Mouse (Mus musculus) neural tube, embryonic 11.5 days (tissue): ENCODE data around the gene Mlph. TPM values are rescaled to one million over a fixed set of nuclear protein-coding genes. Genes with fewer than 3 reads are reported as not detected.

Experiments
- ATAC-seq: fragments of 200-750 bp; cut with Nextera tagmentation; 2 replicates; pipeline ENCODE4 v1.8.0; 2017; ENCODE audit warnings: moderate number of reproducible peaks, mild to moderate bottlenecking, moderate TSS enrichment, moderate library complexity; ENCODE audit not compliant: insufficient read depth, low FRiP score, low TSS enrichment
- DNase-seq: peaks from one replicate; pipeline ENCODE4 v3.0.0-alpha.2; 2015; ENCODE audit warnings: low spot score
- H3K27ac ChIP-seq: fragments of 300-500 bp; sonication (generic); 2 replicates; pipeline ENCODE4 v1.5.1; 2014; ENCODE audit warnings: low read depth, mild to moderate bottlenecking, low read length
- H3K27me3 ChIP-seq: fragments of 300-500 bp; sonication (generic); 2 replicates; pipeline ENCODE4 v1.6.1; 2014; ENCODE audit warnings: mild to moderate bottlenecking, low read length, mixed read lengths; ENCODE audit not compliant: control insufficient read depth, insufficient read depth
- H3K36me3 ChIP-seq: fragments of 300-500 bp; sonication (generic); 2 replicates; pipeline ENCODE4 v1.6.1; 2014; ENCODE audit warnings: mild to moderate bottlenecking, low read length, moderate library complexity, mixed read lengths; ENCODE audit not compliant: control insufficient read depth, insufficient read depth
- H3K4me1 ChIP-seq: fragments of 300-500 bp; sonication (generic); 2 replicates; pipeline ENCODE4 v1.6.1; 2014; ENCODE audit warnings: low read length, mixed read lengths; ENCODE audit not compliant: control insufficient read depth, insufficient read depth
- H3K4me2 ChIP-seq: fragments of 300-500 bp; sonication (generic); 2 replicates; pipeline ENCODE4 v1.6.1; 2014; ENCODE audit warnings: low read depth, mild to moderate bottlenecking, moderate library complexity
- H3K4me3 ChIP-seq: fragments of 300-500 bp; sonication (generic); 2 replicates; pipeline ENCODE4 v1.5.1; 2014; ENCODE audit warnings: low read depth, low read length
- H3K9ac ChIP-seq: fragments of 300-500 bp; sonication (generic); 2 replicates; pipeline ENCODE4 v1.6.1; 2014; ENCODE audit warnings: mild to moderate bottlenecking, low read length
- H3K9me3 ChIP-seq: fragments of 300-500 bp; sonication (generic); 2 replicates; pipeline ENCODE4 v1.6.1; 2016; ENCODE audit warnings: low read length; ENCODE audit not compliant: control insufficient read depth
- WGBS: fragments of 180-500 bp; shearing (Covaris S2); extraction: QIAGEN DNeasy Blood & Tissue Kit; methylation state at CpG from one replicate; pipeline ENCODE4 v1.1.7; 2014; 5-methylcytosine and 5-hydroxymethylcytosine counted together
- polyA plus RNA-seq: library from polyadenylated mRNA; unstranded; fragments of >200 nt; fragmentation: Nextera tagmentation; extraction: Ambion mirVana; gene quantifications from 2 replicates; pipeline ENCODE4 v1.2.1, GENCODE M21; 2014

Gene Mlph
- polyA plus RNA-seq, 1 experiment from 2014 or later = 0.24 TPM

DNA sequence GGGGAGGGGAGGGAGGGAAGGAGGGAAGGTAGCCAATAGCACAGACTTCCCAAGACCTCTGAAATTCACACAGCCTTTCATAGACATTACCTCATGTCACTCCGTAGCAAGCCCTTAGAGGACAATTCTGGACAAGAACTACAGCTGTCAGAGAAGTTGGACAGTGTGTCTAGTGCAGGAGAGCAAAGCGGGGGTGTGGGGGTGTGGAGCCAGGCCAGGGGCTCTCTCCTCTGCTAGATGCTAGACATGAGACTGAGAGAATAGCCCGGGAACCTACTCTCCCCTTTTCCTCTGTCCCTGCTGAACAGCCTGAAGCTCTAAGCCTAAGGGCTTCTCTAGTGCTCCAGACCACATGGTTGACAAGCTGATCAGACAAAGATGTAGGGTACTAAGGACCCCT lies 19.9 kb upstream of the Mlph start:
- no peak overlapping the region for H3K4me3 ChIP-seq
- H3K27ac ChIP-seq = no peak overlapping the region
- H3K4me1 ChIP-seq = no peaks in the 10 kb centered on the region
- H3K4me2 ChIP-seq = no peak overlapping the region
- WGBS = 91% methylated on average over 3 of the region's 3 CpGs
- H3K9me3 ChIP-seq = no peaks in the 10 kb centered on the region
- ATAC-seq (no peak), DNase-seq (no peak)
- H3K27me3 ChIP-seq = no peaks in the 10 kb centered on the region
- H3K9ac ChIP-seq = no peak overlapping the region
- no peaks in the 10 kb centered on the region for H3K36me3 ChIP-seq

DNA sequence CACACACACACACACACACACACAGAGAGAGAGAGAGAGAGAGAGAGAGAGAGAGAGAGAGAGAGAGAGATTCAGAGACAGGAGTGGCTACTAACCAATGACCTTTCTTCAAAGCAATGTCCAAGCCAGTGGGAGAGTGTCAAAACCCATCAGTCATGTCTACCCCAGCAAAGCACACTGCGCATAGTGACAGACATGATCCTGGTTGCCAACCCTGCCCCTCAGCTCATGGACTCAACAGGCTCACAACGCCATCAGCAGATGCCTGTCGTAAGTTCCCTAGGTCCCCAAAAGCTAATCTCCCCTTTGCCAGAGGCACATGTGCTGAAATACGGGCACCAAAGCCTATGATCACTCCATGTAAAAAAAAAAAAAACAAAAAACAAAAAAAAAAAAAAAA lies 18.6 kb upstream of the Mlph start:
- no peak overlapping the region for H3K4me2 ChIP-seq
- no peaks in the 10 kb centered on the region for H3K9me3 ChIP-seq
- H3K4me1 ChIP-seq = no peaks in the 10 kb centered on the region
- H3K27me3 ChIP-seq = no peaks in the 10 kb centered on the region
- no peak for ATAC-seq
- 84% methylated on average over 4 of the region's 4 CpGs for WGBS
- no peak overlapping the region for H3K27ac ChIP-seq
- H3K9ac ChIP-seq = no peak overlapping the region
- no peak for DNase-seq
- H3K36me3 ChIP-seq = no peaks in the 10 kb centered on the region
- H3K4me3 ChIP-seq = no peak overlapping the region

DNA sequence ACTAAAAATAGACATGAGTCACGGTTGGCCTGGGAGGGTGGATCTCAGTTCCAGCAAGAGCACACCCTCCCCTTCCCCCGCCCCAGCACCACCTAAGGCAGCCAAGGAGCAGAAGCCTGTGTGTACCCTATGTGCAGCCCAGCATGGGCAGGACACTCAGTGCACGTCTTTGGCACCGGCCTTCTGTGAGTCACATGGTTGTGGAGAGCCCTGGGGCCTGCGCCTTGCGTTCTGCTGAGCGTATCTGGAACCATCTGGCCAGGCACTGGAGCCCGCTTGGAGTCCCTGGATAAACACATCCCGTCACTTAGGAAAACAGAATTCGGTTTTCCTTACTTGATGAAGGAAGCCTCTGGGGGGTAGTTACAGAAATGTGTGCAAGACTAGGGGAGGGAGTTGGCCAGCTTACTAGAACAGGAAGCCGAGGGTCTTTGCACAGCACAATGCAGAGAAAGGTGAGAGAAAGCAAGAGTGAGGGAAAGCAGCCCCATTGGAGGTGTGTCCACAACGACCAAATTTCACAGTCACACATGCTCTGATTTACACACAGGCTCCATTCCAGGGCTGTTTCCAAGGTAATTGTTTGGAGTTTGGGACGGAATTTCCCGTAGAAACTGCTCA lies 18.0 kb upstream of the Mlph start:
- Histone ChIP-seq H3K4me1 (no peaks in the 10 kb centered on the region), H3K4me2 (no peak overlapping the region), H3K9ac (no peak overlapping the region), H3K36me3 (no peaks in the 10 kb centered on the region), H3K4me3 (no peak overlapping the region), H3K27ac (no peak overlapping the region), H3K9me3 (no peaks in the 10 kb centered on the region), H3K27me3 (no peaks in the 10 kb centered on the region)
- WGBS = 47% methylated on average over 14 of the region's 14 CpGs
- ATAC-seq (no peak), DNase-seq (no peak)

DNA sequence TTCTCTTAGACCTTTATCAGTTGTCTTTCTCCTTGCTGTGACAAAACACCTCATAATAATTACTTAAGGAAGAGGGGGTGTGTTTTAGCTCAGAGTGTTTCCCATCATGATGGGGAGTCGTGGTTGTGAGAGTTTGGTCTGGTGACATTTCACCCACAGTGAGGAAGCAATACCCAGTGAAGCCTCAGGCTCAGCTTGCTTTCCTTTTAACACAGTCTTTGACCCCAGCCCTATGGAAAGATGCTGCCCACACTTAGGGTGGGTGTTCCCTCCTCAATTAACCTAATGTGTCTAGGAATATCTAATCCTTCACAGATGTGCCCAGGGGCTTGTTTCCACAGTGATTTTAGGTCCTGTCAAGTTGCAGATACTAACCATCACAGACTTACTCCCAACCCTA lies 16.9 kb upstream of the Mlph start:
- WGBS = 70% methylated on average over 1 of the region's 1 CpGs
- Histone ChIP-seq H3K9ac (no peak overlapping the region), H3K4me2 (no peak overlapping the region)

DNA sequence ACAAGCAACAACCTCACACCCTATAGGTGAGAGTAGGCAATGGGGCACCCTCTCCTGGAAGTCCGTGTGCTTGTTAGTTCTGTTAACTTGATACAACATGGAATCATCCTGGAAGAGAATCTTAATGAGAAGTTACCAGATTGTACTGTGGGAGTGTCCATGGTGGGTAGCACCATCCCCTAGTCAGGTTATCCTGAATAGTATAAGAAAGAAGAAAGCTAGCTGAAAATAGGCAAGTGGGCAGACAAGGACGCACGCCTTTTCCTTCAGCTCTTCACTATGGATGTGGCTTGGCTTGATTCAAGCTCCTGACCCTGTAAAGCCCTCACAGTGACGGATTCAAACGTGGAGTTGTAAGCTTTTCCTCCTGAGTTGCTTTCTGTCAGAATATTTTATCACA lies 15.1 kb upstream of the Mlph start:
- Histone ChIP-seq H3K9ac (no peak overlapping the region), H3K36me3 (no peaks in the 10 kb centered on the region), H3K4me1 (no peaks in the 10 kb centered on the region), H3K4me2 (no peak overlapping the region), H3K9me3 (no peaks in the 10 kb centered on the region), H3K27ac (no peak overlapping the region), H3K27me3 (no peaks in the 10 kb centered on the region), H3K4me3 (no peak overlapping the region)
- WGBS = 91% methylated on average over 5 of the region's 5 CpGs
- DNase-seq (no peak), ATAC-seq (no peak)

More for the DNA sequence above, 16.9 kb upstream of the Mlph start:
- no peak for DNase-seq
- Histone ChIP-seq H3K9me3 (no peaks in the 10 kb centered on the region), H3K27me3 (no peaks in the 10 kb centered on the region), H3K36me3 (no peaks in the 10 kb centered on the region), H3K4me1 (no peaks in the 10 kb centered on the region), H3K27ac (no peak overlapping the region), H3K4me3 (no peak overlapping the region)
- ATAC-seq = no peak

DNA sequence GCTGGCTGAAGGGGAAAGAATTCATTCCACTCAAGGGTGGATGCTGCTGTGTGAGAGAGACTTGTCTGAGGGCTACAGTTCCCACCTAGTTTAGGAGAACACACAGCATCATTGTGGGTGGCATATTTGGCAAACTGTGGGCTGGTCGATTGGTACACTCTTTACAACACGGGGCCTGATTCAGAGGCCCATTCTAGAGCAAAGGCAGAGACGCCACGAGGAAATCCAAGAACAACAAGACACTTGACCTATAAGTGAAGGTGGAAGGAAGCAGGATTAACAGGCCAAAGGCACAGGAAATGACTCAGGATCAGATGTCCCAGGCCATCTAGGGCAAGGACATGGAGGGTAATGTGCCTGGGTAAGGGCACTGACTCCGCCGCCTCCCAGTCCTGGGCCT lies 14.5 kb upstream of the Mlph start:
- H3K4me1 ChIP-seq = no peaks in the 10 kb centered on the region
- H3K27me3 ChIP-seq = no peaks in the 10 kb centered on the region
- no peak overlapping the region for H3K9ac ChIP-seq
- ATAC-seq = no peak
- WGBS = 88% methylated on average over 6 of the region's 6 CpGs
- DNase-seq = no peak
- no peak overlapping the region for H3K4me2 ChIP-seq
- H3K36me3 ChIP-seq = no peaks in the 10 kb centered on the region
- H3K27ac ChIP-seq = no peak overlapping the region
- H3K4me3 ChIP-seq = no peak overlapping the region
- no peaks in the 10 kb centered on the region for H3K9me3 ChIP-seq

DNA sequence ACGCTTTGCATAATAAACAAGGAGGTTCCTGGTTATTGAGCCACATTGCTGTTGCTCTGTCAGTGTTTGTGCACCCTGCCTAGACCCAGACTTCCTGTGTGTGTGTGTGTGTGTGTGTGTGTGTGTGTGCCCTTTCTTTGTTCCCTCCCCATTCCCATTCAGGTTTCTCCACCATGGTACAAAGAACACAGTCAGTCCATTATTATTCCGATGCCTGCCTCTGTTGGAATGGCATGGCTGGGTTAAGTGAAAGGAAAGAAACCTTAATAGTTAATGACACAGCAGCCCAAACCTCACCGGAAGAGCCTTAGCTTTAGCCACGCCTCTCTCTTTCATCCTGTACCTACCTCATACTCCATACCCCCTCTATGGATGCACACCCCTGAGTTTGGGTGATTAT lies 13.6 kb upstream of the Mlph start:
- Histone ChIP-seq H3K9ac (no peak overlapping the region), H3K27me3 (no peaks in the 10 kb centered on the region), H3K4me3 (no peak overlapping the region), H3K36me3 (no peaks in the 10 kb centered on the region), H3K27ac (no peak overlapping the region), H3K4me1 (no peaks in the 10 kb centered on the region), H3K9me3 (no peaks in the 10 kb centered on the region), H3K4me2 (no peak overlapping the region)
- 68% methylated on average over 4 of the region's 4 CpGs for WGBS
- ATAC-seq (no peak), DNase-seq (no peak)

DNA sequence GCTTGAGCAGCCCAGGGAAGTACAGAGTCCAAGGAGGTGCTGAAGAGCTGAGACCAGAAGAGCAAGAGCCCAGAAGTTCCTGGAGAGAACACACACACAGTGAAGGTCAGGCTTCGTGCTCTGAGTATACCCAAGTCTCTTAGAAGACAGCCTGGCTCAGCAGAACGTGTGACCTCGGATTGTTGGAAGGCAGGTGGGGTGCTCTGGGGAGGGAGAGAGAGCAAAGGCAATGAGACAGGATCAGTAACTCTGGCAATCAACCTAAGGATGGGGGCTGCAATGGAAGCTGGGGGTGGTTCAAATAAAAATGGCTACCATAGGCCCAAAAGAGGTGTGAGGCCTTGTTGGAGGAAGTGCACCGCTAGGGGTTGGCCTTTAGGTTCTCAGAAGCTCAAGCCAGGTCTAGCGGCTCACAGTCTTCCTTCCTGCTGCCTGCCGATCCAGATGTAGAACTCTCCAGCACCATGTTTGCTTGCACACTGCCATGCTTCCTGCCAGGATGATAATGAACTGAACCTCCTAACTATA lies 13.1 kb upstream of the Mlph start:
- no peak overlapping the region for H3K4me2 ChIP-seq
- H3K27ac ChIP-seq = no peak overlapping the region
- WGBS = 86% methylated on average over 6 of the region's 6 CpGs
- no peak overlapping the region for H3K9ac ChIP-seq
- ATAC-seq = no peak
- H3K36me3 ChIP-seq = no peaks in the 10 kb centered on the region
- H3K9me3 ChIP-seq = no peaks in the 10 kb centered on the region
- no peak for DNase-seq
- H3K4me3 ChIP-seq = no peak overlapping the region
- H3K27me3 ChIP-seq = no peaks in the 10 kb centered on the region
- no peaks in the 10 kb centered on the region for H3K4me1 ChIP-seq

DNA sequence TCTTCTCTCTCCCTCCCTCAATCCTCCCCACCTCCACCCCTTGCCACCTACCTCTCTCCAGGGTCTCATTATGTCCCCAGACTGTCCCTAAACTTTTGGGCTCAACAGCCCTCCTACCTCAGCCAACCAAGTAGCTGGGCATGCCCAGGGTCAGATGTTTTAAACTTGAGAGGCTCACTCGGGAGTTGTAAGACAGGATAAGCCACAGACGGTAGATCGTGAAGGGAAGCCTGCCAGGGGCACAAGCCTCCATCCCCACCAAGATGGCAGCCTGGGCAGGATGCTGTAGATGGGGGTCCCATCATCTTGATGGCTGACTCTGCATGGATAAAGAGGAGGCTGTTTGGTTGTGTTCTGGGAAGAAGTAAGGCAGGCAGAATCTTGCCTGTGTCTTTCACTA lies 12.1 kb upstream of the Mlph start:
- Histone ChIP-seq H3K36me3 (no peaks in the 10 kb centered on the region), H3K4me2 (no peak overlapping the region), H3K9ac (no peak overlapping the region), H3K27ac (no peak overlapping the region), H3K4me1 (no peaks in the 10 kb centered on the region), H3K4me3 (no peak overlapping the region), H3K9me3 (no peaks in the 10 kb centered on the region), H3K27me3 (no peaks in the 10 kb centered on the region)
- WGBS = 88% methylated on average over 3 of the region's 3 CpGs
- ATAC-seq = no peak
- no peak for DNase-seq
